Mouse (Mus musculus) erythroblast, embryonic 14.5 days (primary cell): Measurements from ENCODE around the gene Ephx1.

Experiments
- GATA1 ChIP-seq: IDR thresholded peaks from 2 replicates; pipeline ENCODE4 v1.6.1; 2012; ENCODE audit warnings: low read length, inconsistent platforms, mixed read lengths
- TAL1 ChIP-seq: IDR thresholded peaks from 3 replicates; pipeline ENCODE4 v1.6.1; 2012; ENCODE audit warnings: low read length, inconsistent platforms, mixed read lengths

GRCm38 (mm10) chr1:181050937-181051336 is 30.2 kb upstream of the Ephx1 start, which contains the start of gene 9130409I23Rik:
- no peak for TF ChIP-seq GATA1
- TF ChIP-seq TAL1: no peak
